Mouse (Mus musculus) neural tube, embryonic 15.5 days (tissue): Measurements from ENCODE around the gene Pa2g4. TPM values are rescaled to one million over a fixed set of nuclear protein-coding genes. Genes with fewer than 3 reads are reported as not detected.

Experiments used
- ATAC-seq: fragments of 200-750 bp; cut with Nextera tagmentation; 2 replicates; pipeline ENCODE4 v1.8.0; 2017; ENCODE audit warnings: mild to moderate bottlenecking, moderate TSS enrichment, moderate library complexity; ENCODE audit not compliant: low FRiP score
- H3K27ac ChIP-seq: fragments of 300-500 bp; sonication (generic); replicated peaks from 2 replicates; pipeline ENCODE4 v1.5.1; 2015; ENCODE audit warnings: mild to moderate bottlenecking, inconsistent platforms
- H3K27me3 ChIP-seq: fragments of 300-500 bp; sonication (generic); replicated peaks from 2 replicates; pipeline ENCODE4 v1.6.1; 2015; ENCODE audit warnings: inconsistent platforms
- H3K36me3 ChIP-seq: fragments of 300-500 bp; sonication (generic); 2 replicates; pipeline ENCODE4 v1.6.1; 2015; ENCODE audit warnings: inconsistent platforms
- H3K4me1 ChIP-seq: fragments of 300-500 bp; sonication (generic); 2 replicates; pipeline ENCODE4 v1.6.1; 2015; ENCODE audit warnings: inconsistent platforms
- H3K4me2 ChIP-seq: fragments of 300-500 bp; sonication (generic); 2 replicates; pipeline ENCODE4 v1.6.1; 2015; ENCODE audit warnings: inconsistent platforms, mild to moderate bottlenecking, moderate library complexity
- H3K4me3 ChIP-seq: fragments of 300-500 bp; sonication (generic); replicated peaks from 2 replicates; pipeline ENCODE4 v1.5.1; 2015; ENCODE audit warnings: mild to moderate bottlenecking, inconsistent platforms
- H3K9ac ChIP-seq: fragments of 300-500 bp; sonication (generic); replicated peaks from 2 replicates; pipeline ENCODE4 v1.6.1; 2015; ENCODE audit warnings: mild to moderate bottlenecking, inconsistent platforms
- H3K9me3 ChIP-seq: fragments of 300-500 bp; sonication (generic); replicated peaks from 2 replicates; pipeline ENCODE4 v1.6.1; 2016; ENCODE audit warnings: inconsistent platforms
- WGBS: fragments of 180-500 bp; shearing (Covaris S2); methylation state at CpG from one replicate; pipeline ENCODE4 v1.1.7; 2015; ENCODE audit warnings: mixed read lengths; 5-methylcytosine and 5-hydroxymethylcytosine counted together
- polyA plus RNA-seq: library from polyadenylated mRNA; unstranded; fragments of >200 nt; fragmentation: Nextera tagmentation; extraction: Ambion mirVana; gene quantifications from 2 replicates; pipeline ENCODE4 v1.2.1, GENCODE M21; 2015

Pa2g4 gene
- polyA plus RNA-seq, 1 experiment from 2014 or later: 121 TPM

DNA sequence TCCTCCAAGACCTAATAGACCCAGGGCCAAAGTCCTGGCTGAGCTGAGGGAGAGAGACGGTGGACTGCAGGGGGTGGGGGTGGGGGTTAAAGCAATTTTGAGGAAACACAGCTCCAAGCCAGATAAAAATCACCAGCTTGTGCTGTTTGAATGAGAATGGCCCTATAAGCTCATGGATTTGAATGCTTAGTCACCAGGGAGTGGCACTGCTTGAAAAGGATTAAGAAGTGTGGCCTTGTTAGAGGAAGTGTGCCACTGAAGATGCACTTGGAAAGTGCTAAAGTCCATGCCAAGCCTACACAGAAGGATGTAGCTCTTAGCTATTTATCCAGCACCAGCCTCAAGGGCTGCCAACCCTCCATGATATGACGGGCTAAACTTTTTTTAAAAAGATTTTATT is 30.6 kb downstream of the Pa2g4 start:
- Histone ChIP-seq H3K9ac (no peak overlapping the region), H3K4me1 (peaks cover 4% of the 10 kb centered on the region), H3K36me3 (no peaks in the 10 kb centered on the region), H3K27me3 (no peaks in the 10 kb centered on the region), H3K27ac (no peak overlapping the region), H3K4me2 (no peak overlapping the region), H3K4me3 (no peak overlapping the region), H3K9me3 (no peaks in the 10 kb centered on the region)
- WGBS: 80% methylated on average over 2 of the region's 2 CpGs
- no peak for ATAC-seq

GRCm38 (mm10) chr10:128526366-128527356 is 39.1 kb downstream of the Pa2g4 start:
- Histone ChIP-seq H3K9ac (0 out of 2 replicates have a peak overlapping the region, but pooled peaks have one; percentile 34), H3K36me3 (no peaks in the 10 kb centered on the region; the same call in 1 of the 2 replicates), H3K4me3 (peak overlapping the region; percentile 76), H3K4me1 (peaks cover 30% of the 10 kb centered on the region), H3K4me2 (peak overlapping the region; percentile 100), H3K9me3 (no peaks in the 10 kb centered on the region), H3K27ac (0 out of 2 replicates have a peak overlapping the region, but pooled peaks have one; percentile 28), H3K27me3 (0 out of 2 replicates have a peak, but pooled peaks cover 5% of the 10 kb centered on the region)
- no peak for ATAC-seq
- WGBS: 31% methylated on average over 28 of the region's 28 CpGs

- Histone ChIP-seq H3K9me3 (no peaks in the 10 kb centered on the region), H3K4me3 (peak within 1 kb of the TSS; percentile 76), H3K36me3 (no peaks in the 10 kb centered on the region; the same call in none of the 2 replicates), H3K4me1 (peaks cover 30% of the 10 kb centered on the region), H3K27me3 (0 out of 2 replicates have a peak, but pooled peaks cover 5% of the 10 kb centered on the region), H3K27ac (peak within 1 kb of the TSS; percentile 79), H3K9ac (peak within 1 kb of the TSS; percentile 74), H3K4me2 (peak within 1 kb of the TSS; percentile 100)
- peak; percentile 92 for ATAC-seq
- WGBS: under 1% methylated on average over 37 of the region's 37 CpGs
These were observed 40.0 kb downstream of the Pa2g4 start, which contains the start of gene Esyt1 for GRCm38 (mm10) chr10:128525671-128526308. TSS of gene Esyt1 (minus strand) at chr10:128525871.

DNA sequence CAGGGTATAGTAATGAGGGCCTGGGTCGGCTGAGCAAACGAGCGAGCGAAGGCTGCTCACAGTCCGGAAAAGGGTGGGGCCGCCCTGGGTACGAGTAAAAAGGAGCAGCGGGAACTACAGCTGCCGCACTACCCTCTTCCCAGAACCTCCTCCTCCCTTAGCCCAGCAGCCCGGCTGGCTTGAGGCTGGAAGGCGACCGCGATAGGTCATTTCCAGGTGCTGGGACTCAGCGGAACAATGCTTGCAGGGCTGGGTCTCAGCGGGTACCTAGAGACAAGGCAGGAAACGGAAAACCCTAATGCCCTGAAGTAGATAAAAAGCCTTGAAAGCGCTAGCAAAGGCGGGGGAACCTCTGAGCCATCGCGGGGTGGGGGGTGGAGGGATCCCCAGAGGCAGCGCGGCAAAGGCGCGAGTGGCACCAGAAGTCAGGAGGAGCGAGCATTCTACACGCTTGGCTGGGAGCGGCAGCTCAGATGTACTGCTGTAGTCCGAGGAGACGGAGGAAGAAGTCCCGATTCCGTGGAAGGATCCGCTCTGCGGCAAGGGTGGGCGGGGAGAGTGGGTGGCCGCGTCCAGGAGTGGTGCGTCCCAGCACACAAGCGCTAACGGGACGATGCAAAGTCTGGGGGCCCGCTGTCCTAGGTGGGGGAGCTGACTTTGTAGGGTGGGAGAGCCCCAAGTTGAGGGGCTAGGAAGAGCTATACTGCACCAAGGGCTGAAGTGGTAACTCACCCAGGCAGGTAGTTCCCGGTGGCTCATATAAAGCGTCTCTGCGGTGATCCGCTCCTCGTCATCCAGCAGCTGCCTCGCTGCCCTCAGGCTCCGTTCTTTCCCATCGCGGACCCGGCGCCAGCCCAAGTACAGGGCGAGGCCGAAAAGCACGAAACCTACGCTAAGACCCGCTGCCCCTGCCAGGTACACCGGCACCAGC is 40.8 kb downstream of the Pa2g4 start:
- under 1% methylated on average over 58 of the region's 58 CpGs for WGBS
- peak; percentile 56 for ATAC-seq
- H3K4me2 ChIP-seq: peak overlapping the region; percentile 100
- peaks cover 30% of the 10 kb centered on the region for H3K4me1 ChIP-seq
- 0 out of 2 replicates have a peak, but pooled peaks cover 5% of the 10 kb centered on the region for H3K27me3 ChIP-seq
- peak overlapping the region; percentile 74 for H3K9ac ChIP-seq
- H3K27ac ChIP-seq: peak overlapping the region; percentile 79
- peaks cover 6% of the 10 kb centered on the region for H3K36me3 ChIP-seq
- peak overlapping the region; percentile 76 for H3K4me3 ChIP-seq
- no peaks in the 10 kb centered on the region for H3K9me3 ChIP-seq

GRCm38 (mm10) chr10:128524111-128524731 is 41.6 kb downstream of the Pa2g4 start:
- Histone ChIP-seq H3K27ac (peak overlapping the region; percentile 79; the same call in 1 of the 2 replicates), H3K4me1 (peaks cover 30% of the 10 kb centered on the region), H3K4me3 (peak overlapping the region; percentile 76), H3K27me3 (0 out of 2 replicates have a peak, but pooled peaks cover 5% of the 10 kb centered on the region), H3K9me3 (no peaks in the 10 kb centered on the region), H3K9ac (peak overlapping the region; percentile 74), H3K4me2 (peak overlapping the region; percentile 100), H3K36me3 (peaks cover 6% of the 10 kb centered on the region)
- 12% methylated on average over 11 of the region's 11 CpGs for WGBS
- ATAC-seq: no peak

DNA sequence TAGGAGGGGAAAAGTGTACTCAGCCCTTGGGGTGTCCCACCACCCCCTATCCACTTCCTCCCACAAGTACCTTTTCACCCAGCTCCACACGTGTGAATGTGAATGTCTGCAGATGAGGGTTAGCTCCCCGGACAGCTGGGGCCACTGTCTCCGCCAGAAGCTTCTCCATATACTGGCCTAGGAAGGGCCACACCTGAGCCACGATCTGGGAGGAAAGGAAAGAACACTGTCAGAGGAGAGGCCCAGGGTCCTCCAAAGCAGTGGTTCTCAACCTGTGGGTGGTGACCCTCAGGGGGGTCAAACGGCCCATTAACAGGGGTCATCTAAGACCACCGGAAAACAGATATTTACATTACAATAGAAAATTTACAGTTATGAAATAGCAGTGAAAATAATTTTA is 43.4 kb downstream of the Pa2g4 start:
- Histone ChIP-seq H3K27ac (no peak overlapping the region), H3K4me1 (peaks cover 30% of the 10 kb centered on the region), H3K4me2 (no peak overlapping the region), H3K9ac (no peak overlapping the region), H3K27me3 (peaks cover 7% of the 10 kb centered on the region; the same call in 1 of the 2 replicates), H3K4me3 (no peak overlapping the region), H3K36me3 (peaks cover 11% of the 10 kb centered on the region), H3K9me3 (no peaks in the 10 kb centered on the region)
- no peak for ATAC-seq
- WGBS: 80% methylated on average over 6 of the region's 6 CpGs

GRCm38 (mm10) chr10:128520591-128520990 is 45.2 kb downstream of the Pa2g4 start:
- Histone ChIP-seq H3K36me3 (peaks cover 20% of the 10 kb centered on the region), H3K9me3 (no peaks in the 10 kb centered on the region), H3K4me2 (no peak overlapping the region), H3K27ac (no peak overlapping the region), H3K27me3 (peaks cover 12% of the 10 kb centered on the region; the same call in 1 of the 2 replicates), H3K4me1 (peaks cover 19% of the 10 kb centered on the region), H3K9ac (no peak overlapping the region), H3K4me3 (no peak overlapping the region)
- no peak for ATAC-seq
- WGBS: 89% methylated on average over 16 of the region's 16 CpGs

DNA sequence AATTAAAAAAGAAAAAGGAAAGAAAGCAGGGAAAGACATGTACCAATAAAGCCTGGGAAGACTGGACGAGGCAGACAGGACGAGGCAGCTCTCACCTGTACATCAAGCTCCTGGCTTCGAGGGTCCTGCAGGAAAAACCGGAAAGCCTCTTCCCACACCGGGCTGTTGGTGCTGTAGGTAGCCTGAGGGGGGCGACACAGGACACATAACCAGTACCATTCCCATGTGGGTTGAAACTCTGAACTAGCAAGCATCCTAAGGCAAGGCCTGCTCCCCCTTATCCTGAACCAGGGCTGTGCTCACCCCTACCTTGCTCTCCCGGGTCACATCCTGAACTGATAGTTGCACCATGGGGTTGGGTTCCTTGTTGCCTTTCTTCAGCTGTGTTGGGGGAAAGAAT is 47.0 kb downstream of the Pa2g4 start:
- Histone ChIP-seq H3K4me1 (peaks cover 2% of the 10 kb centered on the region; the same call in 1 of the 2 replicates), H3K27me3 (peaks cover 12% of the 10 kb centered on the region; the same call in 1 of the 2 replicates), H3K9ac (no peak overlapping the region), H3K9me3 (no peaks in the 10 kb centered on the region), H3K36me3 (peaks cover 22% of the 10 kb centered on the region), H3K4me2 (no peak overlapping the region), H3K27ac (no peak overlapping the region), H3K4me3 (no peak overlapping the region)
- no peak for ATAC-seq
- WGBS: 77% methylated on average over 7 of the region's 7 CpGs

GRCm38 (mm10) chr10:128516677-128517076 is 49.1 kb downstream of the Pa2g4 start:
- no peaks in the 10 kb centered on the region for H3K9me3 ChIP-seq
- no peaks in the 10 kb centered on the region for H3K4me1 ChIP-seq
- no peak overlapping the region for H3K27ac ChIP-seq
- no peak for ATAC-seq
- no peak overlapping the region for H3K4me2 ChIP-seq
- H3K27me3 ChIP-seq: peaks cover 12% of the 10 kb centered on the region; the same call in 1 of the 2 replicates
- H3K9ac ChIP-seq: no peak overlapping the region
- H3K36me3 ChIP-seq: peaks cover 28% of the 10 kb centered on the region
- 34% methylated on average over 6 of the region's 6 CpGs for WGBS
- H3K4me3 ChIP-seq: no peak overlapping the region

DNA sequence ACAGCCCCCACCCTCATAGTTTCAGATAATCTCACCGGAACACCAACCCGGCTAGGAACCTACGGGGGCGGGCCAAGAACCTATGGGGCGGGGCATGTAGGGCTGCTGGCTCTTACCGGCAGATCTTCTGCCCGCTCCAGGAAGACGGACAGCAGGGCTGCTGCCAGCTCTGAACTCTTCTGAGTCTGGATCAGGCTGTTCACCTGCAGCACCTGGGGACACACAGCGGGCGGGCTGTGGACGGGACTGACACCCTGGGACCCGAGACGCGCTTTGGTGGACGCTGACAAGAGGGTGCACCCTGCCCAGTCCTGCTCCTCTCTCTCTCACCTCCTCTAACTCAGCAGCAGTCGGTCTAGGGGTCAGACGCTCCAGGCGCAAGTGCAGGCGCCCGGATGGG is 49.8 kb downstream of the Pa2g4 start:
- Histone ChIP-seq H3K27ac (no peak overlapping the region), H3K4me2 (no peak overlapping the region), H3K9ac (no peak overlapping the region), H3K4me1 (no peaks in the 10 kb centered on the region), H3K27me3 (peaks cover 12% of the 10 kb centered on the region; the same call in 1 of the 2 replicates), H3K36me3 (peaks cover 28% of the 10 kb centered on the region), H3K9me3 (no peaks in the 10 kb centered on the region), H3K4me3 (no peak overlapping the region)
- 20% methylated on average over 20 of the region's 20 CpGs for WGBS
- ATAC-seq: no peak; the same call in 1 of the 2 replicates
